In genomic region chr2:104167765-104168164, GRCm38 (mm10) we compare ENCODE assay signal across 28 mouse cellular contexts. TPM values are rescaled to one million over a fixed set of nuclear protein-coding genes. Genes with fewer than 3 reads are reported as not detected.
DNase-seq lines count a peak whose midpoint lies in the region; ATAC-seq and TF ChIP-seq lines count a peak whose summit lies in the region.
"Had no signal": no experiment of that assay in that cellular context is flagged by ENCODE, and none has a peak within 500 bp of the region (broad histone marks: within the 10 kb centered on the region; RNA-seq: fewer than 3 reads in every experiment).

No protein-coding gene starts in this region.

- no peak overlapping the region for H3K9ac ChIP-seq in hindbrain, embryonic 11.5 days (ENCODE audit: low read depth, low read length)
- H3K9ac ChIP-seq in midbrain, postnatal 0 days (replicated peaks; ENCODE audit: low read length, poor library complexity, severe bottlenecking) = no peak overlapping the region
- H3K9ac ChIP-seq: embryonic facial prominence, embryonic 12.5 days; limb, embryonic 12.5 days; liver, embryonic 12.5 days had no signal

- peak; percentile 82 for DNase-seq in heart, adult 11 months
- no peak for DNase-seq in heart, postnatal 10 days
- no peak for DNase-seq in hindbrain, embryonic 11.5 days (ENCODE audit: low spot score)
- no peak for DNase-seq in midbrain, embryonic 10.5 days (ENCODE audit: low spot score)
- no peak for DNase-seq in midbrain, postnatal 0 days (ENCODE audit: low spot score)
- no peak for DNase-seq in embryo, embryonic 10.5 days (ENCODE audit: low spot score)
- no peak for DNase-seq in gastrocnemius, adult 18-20 months (ENCODE audit: low spot score)
- no peak for DNase-seq in lung, postnatal 14 days
- DNase-seq: adrenal gland, adult 8-10 months; cerebellum, adult 9-11 months; gastrocnemius, postnatal 36 days; kidney, adult 11 months; kidney, postnatal 25 days; lung, adult 2 months; lung, postnatal 4 days; right cerebral cortex, postnatal 4 days; thymus, postnatal 14 days had no signal

- H3K27me3 ChIP-seq in hindbrain, embryonic 11.5 days (ENCODE audit: control insufficient read depth, insufficient read depth, low read length) = no peaks in the 10 kb centered on the region
- no peaks in the 10 kb centered on the region for H3K27me3 ChIP-seq in midbrain, embryonic 10.5 days (ENCODE audit: low read depth, poor library complexity, severe bottlenecking)
- H3K27me3 ChIP-seq in midbrain, postnatal 0 days (ENCODE audit: insufficient read depth, low read length) = no peaks in the 10 kb centered on the region
- H3K27me3 ChIP-seq: embryonic facial prominence, embryonic 12.5 days; limb, embryonic 12.5 days; Patski had no signal

- no peaks in the 10 kb centered on the region for H3K4me1 ChIP-seq in hindbrain, embryonic 11.5 days (replicated peaks; ENCODE audit: control insufficient read depth, insufficient read depth, low read length)
- H3K4me1 ChIP-seq in midbrain, embryonic 10.5 days = peaks cover 13% of the 10 kb centered on the region
- H3K4me1 ChIP-seq in midbrain, postnatal 0 days (ENCODE audit: insufficient read depth, low read length) = no peaks in the 10 kb centered on the region
- H3K4me1 ChIP-seq: embryonic facial prominence, embryonic 12.5 days; limb, embryonic 12.5 days; liver, embryonic 12.5 days had no signal

- H3K27ac ChIP-seq in hindbrain, embryonic 11.5 days (ENCODE audit: low read depth, low read length) = no peak overlapping the region
- H3K27ac ChIP-seq in midbrain, embryonic 10.5 days (replicated peaks) = peak overlapping the region; percentile 39; the same call in 1 of the 2 replicates
- H3K27ac ChIP-seq in midbrain, postnatal 0 days (ENCODE audit: low read depth, low read length) = no peak overlapping the region
- H3K27ac ChIP-seq: embryonic facial prominence, embryonic 12.5 days; limb, embryonic 12.5 days; liver, embryonic 12.5 days had no signal

- no peak overlapping the region for H3K4me2 ChIP-seq in hindbrain, embryonic 11.5 days (replicated peaks; ENCODE audit: low read depth, low read length)
- no peak overlapping the region for H3K4me2 ChIP-seq in midbrain, postnatal 0 days (ENCODE audit: low read depth, low read length, poor library complexity, severe bottlenecking)
- H3K4me2 ChIP-seq: embryonic facial prominence, embryonic 12.5 days; limb, embryonic 12.5 days; liver, embryonic 12.5 days had no signal

- H3K4me3 ChIP-seq in hindbrain, embryonic 11.5 days (ENCODE audit: low read depth, low read length) = no peak overlapping the region
- no peak overlapping the region for H3K4me3 ChIP-seq in midbrain, embryonic 10.5 days
- no peak overlapping the region for H3K4me3 ChIP-seq in midbrain, postnatal 0 days (ENCODE audit: low read depth, low read length)
- H3K4me3 ChIP-seq: embryonic facial prominence, embryonic 12.5 days; erythroblast, embryonic 14.5 days; limb, embryonic 12.5 days; liver, embryonic 12.5 days had no signal

- no peaks in the 10 kb centered on the region for H3K36me3 ChIP-seq in hindbrain, embryonic 11.5 days (ENCODE audit: control insufficient read depth, insufficient read depth, low read length)
- H3K36me3 ChIP-seq in midbrain, embryonic 10.5 days = no peaks in the 10 kb centered on the region
- peaks cover 4% of the 10 kb centered on the region; the same call in 1 of the 2 replicates for H3K36me3 ChIP-seq in midbrain, postnatal 0 days (ENCODE audit: insufficient read depth, low read length)
- H3K36me3 ChIP-seq: embryonic facial prominence, embryonic 12.5 days; limb, embryonic 12.5 days; liver, embryonic 12.5 days had no signal

- no peaks in the 10 kb centered on the region for H3K9me3 ChIP-seq in hindbrain, embryonic 11.5 days (ENCODE audit: control insufficient read depth, low read length)
- no peaks in the 10 kb centered on the region for H3K9me3 ChIP-seq in midbrain, embryonic 10.5 days (replicated peaks)
- H3K9me3 ChIP-seq in midbrain, postnatal 0 days (ENCODE audit: low read length) = no peaks in the 10 kb centered on the region
- H3K9me3 ChIP-seq: embryonic facial prominence, embryonic 12.5 days; limb, embryonic 12.5 days; liver, embryonic 12.5 days had no signal

- 92% methylated on average over 23 of the region's 23 CpGs for WGBS in hindbrain, embryonic 11.5 days
- WGBS in midbrain, embryonic 10.5 days = 95% methylated on average over 23 of the region's 23 CpGs
- WGBS in midbrain, postnatal 0 days = 89% methylated on average over 23 of the region's 23 CpGs

- intact Hi-C loops in heart, postnatal 10 days (cut with DNase I) = no loop called here

- peak; percentile 43; the same call in 1 of the 2 replicates for ATAC-seq in hindbrain, embryonic 11.5 days (ENCODE audit: low FRiP score)
- 0 out of 2 replicates have a peak, but pooled peaks have one; percentile 13 for ATAC-seq in midbrain, postnatal 0 days (ENCODE audit: low FRiP score)
- ATAC-seq: CD4-positive, CD25-positive, alpha-beta regulatory T cell, adult 4 months; liver, embryonic 12.5 days; Patski had no signal

- TF ChIP-seq CTCF in midbrain, postnatal 0 days (IDR thresholded peaks at IDR 0.05) = no peak

RNA-seq across cellular contexts. Expression of gene A930018P22Rik, which starts 45.2 kb away (rescaled TPM):
- under 1 TPM; 0.55 to 0.77 TPM for total RNA-seq in heart, postnatal 10 days (2021)
- 0.18 TPM in 1 of 2 replicates, not detected in the other for polyA plus RNA-seq in hindbrain, embryonic 11.5 days (2014; fragmentation: Nextera tagmentation; extraction: Ambion mirVana)
- polyA plus RNA-seq in midbrain, embryonic 10.5 days (2016; fragmentation: Nextera tagmentation; extraction: Ambion mirVana) = 0.25 TPM in 1 of 2 replicates, not detected in the other
- not detected in 2 replicates for total RNA-seq in midbrain, postnatal 0 days (2014; rRNA removed)
- 0.26 TPM in 1 of 2 replicates, not detected in the other for polyA plus RNA-seq in midbrain, postnatal 0 days (2015; fragmentation: Nextera tagmentation; extraction: Ambion mirVana)
- under 1 TPM; 0.48 to 0.66 TPM for total RNA-seq in gastrocnemius, adult 18-20 months (2021)
- total RNA-seq: ES-E14; layer of hippocampus, postnatal 10 days; left cerebral cortex, postnatal 10 days had no signal
- polyA plus RNA-seq: CD4-positive, CD25-positive, alpha-beta regulatory T cell, adult 4 months; embryonic facial prominence, embryonic 12.5 days; heart, embryonic 16.5 days; limb, embryonic 12.5 days; neural tube, embryonic 11.5 days; Patski had no signal
